Mouse (Mus musculus): ENCODE measurements around the gene Slc39a11. TPM values are rescaled to one million over a fixed set of nuclear protein-coding genes. Genes with fewer than 3 reads are reported as not detected.

Slc39a11 gene
- polyA plus RNA-seq, 1 experiment: 10.4 TPM

DNA sequence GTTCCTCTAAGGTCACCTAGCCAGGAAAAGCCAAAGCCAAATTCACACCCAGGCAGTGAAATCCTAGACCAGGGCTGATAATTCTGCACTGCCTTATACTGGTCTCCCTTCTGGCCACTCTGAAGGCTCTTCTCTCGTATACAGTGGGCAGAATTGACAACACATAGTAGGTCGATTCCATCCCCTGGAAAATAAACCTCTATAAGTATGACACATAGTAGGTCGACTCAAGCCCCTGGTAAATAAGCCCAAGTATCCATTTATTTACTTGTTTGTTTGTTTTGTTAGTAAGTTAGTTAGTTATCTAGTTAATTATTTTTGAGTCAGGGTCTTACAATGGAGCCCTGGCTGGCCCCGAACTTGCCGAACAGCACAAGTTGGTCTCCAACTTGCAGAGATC lies 54.7 kb downstream of the Slc39a11 start:
- TF ChIP-seq GATA1 (IDR thresholded peaks at IDR 0.05; ENCODE audit: low read length): no peak

DNA sequence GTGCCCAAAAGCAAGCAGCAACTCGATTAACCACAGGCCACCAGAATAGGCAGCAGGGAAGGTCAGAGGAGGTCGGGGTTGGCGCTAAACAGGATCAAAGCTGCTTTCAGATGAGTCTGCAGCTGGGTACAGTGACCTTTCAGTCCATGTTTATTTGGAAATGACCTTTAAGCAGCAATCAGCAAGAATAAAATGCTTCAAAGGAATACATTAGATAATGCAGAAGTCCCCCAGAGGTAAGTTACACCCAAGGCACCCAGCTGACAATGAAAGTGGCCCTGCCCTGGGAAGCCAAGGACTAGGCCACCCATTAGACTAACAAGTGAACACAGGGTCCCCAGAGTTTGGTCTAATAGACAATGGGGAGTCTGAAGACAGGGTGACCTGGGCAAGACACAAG lies 60.9 kb downstream of the Slc39a11 start:
- no peak for TF ChIP-seq GATA1 (IDR thresholded peaks at IDR 0.05; ENCODE audit: low read length)

GRCm38 (mm10) chr11:113586423-113586822 lies 63.5 kb downstream of the Slc39a11 start:
- TF ChIP-seq GATA1 (IDR thresholded peaks at IDR 0.05; ENCODE audit: low read length): no peak

GRCm38 (mm10) chr11:113583879-113584661 lies 65.8 kb downstream of the Slc39a11 start:
- no peak for TF ChIP-seq GATA1 (IDR thresholded peaks at IDR 0.05; ENCODE audit: low read length)

GRCm38 (mm10) chr11:113577221-113577620 lies 72.7 kb downstream of the Slc39a11 start:
- no peak for TF ChIP-seq GATA1 (IDR thresholded peaks at IDR 0.05; ENCODE audit: low read length)

GRCm38 (mm10) chr11:113572641-113573040 lies 77.2 kb downstream of the Slc39a11 start:
- TF ChIP-seq GATA1 (IDR thresholded peaks at IDR 0.05; ENCODE audit: low read length): no peak

DNA sequence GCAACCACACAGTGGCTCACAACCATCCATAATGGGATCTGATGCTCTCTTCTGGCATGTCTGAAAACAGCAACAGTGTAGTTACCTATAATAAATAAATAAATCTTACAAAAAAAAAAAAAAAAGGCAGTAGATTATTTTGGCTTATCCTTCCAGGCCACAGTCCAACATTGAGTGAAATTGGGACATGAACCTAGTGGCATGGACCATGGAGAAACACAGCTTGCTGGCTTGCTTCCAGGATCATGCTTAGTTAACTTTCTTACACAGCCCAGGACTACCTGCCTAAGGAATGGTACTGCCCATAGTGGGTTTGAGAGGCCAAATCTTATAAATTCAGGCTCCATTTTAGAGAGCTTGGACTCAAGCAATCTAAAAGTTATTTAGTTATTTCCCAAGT lies 78.3 kb downstream of the Slc39a11 start:
- TF ChIP-seq GATA1 (IDR thresholded peaks at IDR 0.05; ENCODE audit: low read length): no peak

DNA sequence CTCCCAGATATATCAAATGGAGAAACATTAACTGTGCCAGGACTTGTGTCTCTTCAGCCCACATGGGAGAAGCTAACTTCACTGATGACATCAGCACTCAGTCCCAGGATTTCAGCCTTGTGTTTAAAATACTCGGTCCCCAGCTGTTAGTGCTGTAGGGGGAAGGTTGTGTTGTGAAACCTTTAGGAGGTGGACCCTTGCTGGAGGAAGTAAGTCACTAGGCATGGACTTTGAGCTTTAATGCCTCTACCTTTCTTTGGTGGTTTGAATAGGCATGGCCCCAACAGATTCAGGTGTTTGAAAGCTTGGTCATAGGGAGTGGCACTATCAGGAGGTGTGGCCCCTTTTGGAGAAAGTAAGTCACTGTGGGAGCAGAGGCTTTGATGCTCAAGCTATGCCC lies 80.9 kb downstream of the Slc39a11 start:
- TF ChIP-seq GATA1 (IDR thresholded peaks at IDR 0.05; ENCODE audit: low read length): no peak

DNA sequence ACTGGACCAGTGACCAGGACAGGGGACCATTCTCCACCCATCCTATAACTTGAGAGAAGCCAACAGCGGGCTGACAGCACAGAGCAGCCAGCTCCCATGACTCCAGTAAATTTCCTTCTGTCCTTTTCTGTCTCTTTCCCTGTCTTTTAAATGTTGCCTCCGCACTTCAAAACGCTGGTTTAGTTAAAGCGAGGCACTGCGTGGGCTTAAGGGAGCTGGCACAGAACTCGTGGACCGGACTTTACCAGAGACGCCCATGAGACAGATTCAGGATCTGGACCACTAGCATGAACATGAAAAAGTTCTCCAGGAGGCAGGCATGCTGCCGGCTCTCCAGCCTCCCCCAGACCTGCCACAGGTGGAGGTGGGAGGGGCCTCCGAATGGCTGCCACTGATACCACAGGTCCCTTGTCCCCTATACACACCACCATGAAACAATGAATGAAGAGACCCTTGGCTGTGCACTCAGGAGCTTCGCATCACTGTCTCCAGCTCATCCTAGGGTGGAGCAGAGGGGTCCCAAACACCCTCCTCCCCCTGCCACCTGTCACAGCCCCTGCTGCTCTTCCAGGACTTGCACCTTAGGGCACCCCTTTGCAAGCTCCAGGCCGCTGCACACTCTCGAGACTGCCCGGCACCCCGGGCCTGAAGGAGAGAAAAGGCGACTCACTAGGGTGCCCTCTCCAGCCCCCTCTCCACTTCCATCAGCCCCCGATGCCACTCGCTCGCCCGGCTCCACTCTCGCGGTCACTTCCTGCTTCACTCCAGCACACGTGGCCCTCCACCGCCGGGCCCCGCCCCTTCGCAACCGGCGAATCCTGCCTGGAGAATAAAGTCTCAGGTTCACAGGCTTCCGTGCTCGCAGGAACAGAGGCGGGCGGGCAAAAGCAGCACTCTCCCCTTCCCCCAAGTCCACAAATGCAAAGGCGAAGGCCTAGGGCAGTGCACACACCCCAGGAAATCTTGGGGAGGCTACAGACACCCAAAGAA lies 84.6 kb downstream of the Slc39a11 start:
- TF ChIP-seq GATA1 (IDR thresholded peaks at IDR 0.05; ENCODE audit: low read length): no peak

DNA sequence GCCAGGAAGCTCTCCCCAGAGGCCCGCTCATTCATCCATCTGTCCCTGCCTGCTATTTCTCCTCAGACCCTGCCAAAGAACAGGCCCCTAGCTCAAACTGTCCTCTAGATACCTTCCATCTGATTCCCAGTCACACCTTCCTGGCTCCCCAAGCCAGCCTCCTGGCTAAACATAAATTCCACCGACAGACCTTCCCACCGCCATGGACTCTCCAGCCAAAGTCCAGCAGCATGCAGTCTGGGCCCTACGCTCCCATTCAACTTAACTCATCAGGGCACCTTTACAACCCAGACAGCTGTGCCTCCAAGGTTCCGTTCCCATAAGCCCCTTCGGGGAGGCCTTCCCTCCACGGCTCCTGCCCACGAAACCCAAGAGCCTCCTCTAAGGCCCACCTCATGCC lies 87.6 kb downstream of the Slc39a11 start:
- no peak for TF ChIP-seq GATA1 (IDR thresholded peaks at IDR 0.05; ENCODE audit: low read length)

GRCm38 (mm10) chr11:113560150-113560549 lies 89.7 kb downstream of the Slc39a11 start:
- TF ChIP-seq GATA1 (IDR thresholded peaks at IDR 0.05; ENCODE audit: low read length): no peak

GRCm38 (mm10) chr11:113558505-113558904 lies 91.4 kb downstream of the Slc39a11 start:
- TF ChIP-seq GATA1 (IDR thresholded peaks at IDR 0.05; ENCODE audit: low read length): no peak

- TF ChIP-seq GATA1 (IDR thresholded peaks at IDR 0.05; ENCODE audit: low read length): no peak
Observed at GRCm38 (mm10) chr11:113556142-113556541, 93.7 kb downstream of the Slc39a11 start.

- no peak for TF ChIP-seq GATA1 (IDR thresholded peaks at IDR 0.05; ENCODE audit: low read length)
Observed at GRCm38 (mm10) chr11:113554701-113555360, 95.0 kb downstream of the Slc39a11 start.

DNA sequence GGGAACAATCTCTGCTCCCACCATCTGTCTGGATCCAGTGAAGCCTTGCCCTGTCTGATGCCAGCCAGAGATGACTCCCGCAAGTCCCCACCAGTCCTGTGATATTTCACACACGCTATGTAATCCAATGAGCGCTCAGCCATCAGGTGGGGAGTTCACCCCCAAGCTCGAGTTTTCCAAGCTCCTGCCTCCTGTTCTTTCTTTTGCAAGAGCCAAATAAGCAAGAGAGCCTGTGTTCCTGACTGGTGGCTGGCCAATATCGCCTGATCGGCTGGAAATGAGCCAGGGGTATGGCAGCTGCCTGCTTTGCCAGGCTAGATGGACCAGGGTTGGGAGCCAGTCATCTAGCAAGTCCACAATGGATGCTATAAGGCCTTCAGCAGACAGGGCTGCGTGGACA lies 95.7 kb downstream of the Slc39a11 start:
- TF ChIP-seq GATA1 (IDR thresholded peaks at IDR 0.05; ENCODE audit: low read length): no peak

- no peak for TF ChIP-seq GATA1 (IDR thresholded peaks at IDR 0.05; ENCODE audit: low read length)
Observed at GRCm38 (mm10) chr11:113553605-113554004, 96.3 kb downstream of the Slc39a11 start.
